Mouse (Mus musculus) ovary, adult 18-20 months (tissue): Measurements from ENCODE around the gene Olfr543.

Experiments used
- DNase-seq: peaks from one replicate; pipeline ENCODE4 v3.0.0; 2022; ENCODE audit warnings: low spot score, mixed read lengths

The Olfr543 gene

DNA sequence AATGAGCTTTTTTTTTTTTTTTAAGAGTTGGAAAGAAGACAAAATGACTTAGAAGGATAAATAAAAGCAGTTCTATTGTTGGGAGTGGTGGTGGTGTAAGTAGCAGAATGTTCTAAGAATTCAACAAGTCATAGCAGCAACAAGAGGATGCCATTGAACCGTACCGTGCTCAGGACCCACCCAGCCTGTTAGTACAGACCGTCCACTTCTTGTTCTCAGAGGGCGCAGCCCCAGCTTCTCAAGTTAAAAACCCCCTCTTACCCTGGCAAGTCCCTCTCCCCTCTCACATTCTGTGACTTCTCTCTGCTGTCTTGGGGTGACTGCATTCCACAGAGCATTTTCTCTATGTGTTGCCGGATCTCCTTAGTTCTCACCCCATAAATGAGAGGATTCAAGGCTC lies 4.9 kb downstream of the Olfr543 start:
- no peak for DNase-seq

DNA sequence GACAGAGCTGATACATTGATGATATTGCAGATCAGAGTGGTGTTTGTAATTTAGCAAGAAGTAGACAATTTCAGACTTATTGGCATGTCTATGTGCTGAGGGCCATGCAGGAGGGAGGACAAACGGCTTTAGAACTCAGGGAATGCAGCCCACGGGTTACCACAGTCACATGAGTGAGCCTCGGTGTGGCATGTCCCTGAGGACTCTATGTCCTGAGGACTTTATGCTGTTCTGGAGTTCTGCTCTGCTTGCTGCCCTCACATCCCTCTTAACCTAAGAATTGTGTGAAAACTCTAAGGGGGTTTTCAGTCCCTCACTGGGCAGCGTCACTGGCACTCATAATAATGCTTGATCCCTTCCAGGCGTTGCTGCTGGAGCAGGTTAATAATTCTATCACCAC lies 8.8 kb downstream of the Olfr543 start:
- no peak for DNase-seq

DNA sequence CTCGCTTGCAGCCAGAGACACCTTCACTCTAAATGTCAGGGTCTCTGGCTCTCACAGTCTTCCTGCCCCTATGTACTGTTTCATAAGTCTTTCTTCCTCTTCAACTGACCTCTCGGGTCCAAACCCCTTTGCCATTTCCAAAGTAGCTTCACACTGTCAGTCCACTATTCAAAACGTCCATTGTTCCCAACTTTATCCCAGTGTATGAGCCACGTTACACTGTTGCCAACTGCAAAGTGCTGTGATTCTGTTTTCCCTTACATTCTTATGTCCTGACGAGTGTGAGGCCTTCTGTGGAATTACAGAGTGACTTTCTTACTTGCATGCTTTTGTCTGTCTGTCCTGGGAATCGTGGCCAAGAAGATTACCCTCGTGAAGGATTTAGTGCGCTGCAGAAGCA lies 13.9 kb downstream of the Olfr543 start:
- no peak for DNase-seq

DNA sequence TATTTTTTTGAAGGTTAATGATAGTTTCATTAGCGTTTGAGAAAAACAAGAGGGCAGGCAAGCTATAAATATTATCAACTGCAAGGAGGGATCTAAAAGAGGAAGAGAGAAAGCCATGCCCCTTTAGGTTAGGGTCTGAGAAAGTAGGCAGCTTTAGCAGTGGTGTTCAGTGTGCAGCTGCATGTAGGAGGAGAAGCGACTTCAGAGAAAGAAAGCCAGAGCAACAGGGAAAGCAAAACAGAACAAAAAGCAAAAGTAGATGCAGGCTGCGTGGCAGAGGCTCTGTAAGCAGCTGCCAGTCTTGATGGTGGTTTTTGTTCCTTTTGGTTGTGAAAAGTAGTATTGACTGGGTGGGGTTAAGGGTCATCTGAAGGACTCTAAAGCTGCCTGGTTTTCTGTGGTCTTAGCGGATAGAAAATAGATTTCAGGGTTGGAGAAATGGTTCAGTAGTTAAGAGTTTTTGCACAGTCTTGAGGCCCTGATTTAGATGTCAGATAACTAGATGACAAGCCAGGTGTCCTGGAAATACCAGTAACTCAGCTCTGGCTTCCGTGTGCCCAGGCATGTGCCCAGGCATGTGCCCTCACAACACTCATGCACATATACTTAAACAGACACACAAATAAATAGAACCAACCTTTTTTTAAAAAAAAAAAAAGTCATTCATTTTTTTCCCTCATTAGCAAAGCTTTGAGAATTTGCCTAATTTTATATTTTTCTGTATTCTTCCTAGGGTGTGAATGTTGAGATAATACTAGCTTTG lies 22.7 kb downstream of the Olfr543 start:
- no peak for DNase-seq

DNA sequence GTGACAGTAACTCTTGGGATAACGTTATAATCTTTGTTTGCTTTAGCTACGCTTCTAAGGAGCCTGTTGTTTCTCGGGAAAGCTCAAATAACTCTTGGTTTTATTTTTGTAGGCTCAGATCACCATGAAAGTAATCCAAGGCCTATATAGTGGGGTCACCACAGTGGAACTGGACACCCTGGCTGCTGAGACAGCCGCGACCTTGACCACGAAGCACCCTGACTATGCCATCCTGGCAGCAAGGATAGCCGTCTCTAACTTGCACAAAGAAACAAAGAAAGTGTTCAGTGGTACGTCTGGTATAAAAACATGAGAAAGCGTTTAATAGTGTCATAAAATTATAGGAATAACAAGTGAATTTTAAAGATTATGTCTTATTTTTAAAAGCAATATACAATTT lies 35.0 kb downstream of the Olfr543 start:
- no peak for DNase-seq

DNA sequence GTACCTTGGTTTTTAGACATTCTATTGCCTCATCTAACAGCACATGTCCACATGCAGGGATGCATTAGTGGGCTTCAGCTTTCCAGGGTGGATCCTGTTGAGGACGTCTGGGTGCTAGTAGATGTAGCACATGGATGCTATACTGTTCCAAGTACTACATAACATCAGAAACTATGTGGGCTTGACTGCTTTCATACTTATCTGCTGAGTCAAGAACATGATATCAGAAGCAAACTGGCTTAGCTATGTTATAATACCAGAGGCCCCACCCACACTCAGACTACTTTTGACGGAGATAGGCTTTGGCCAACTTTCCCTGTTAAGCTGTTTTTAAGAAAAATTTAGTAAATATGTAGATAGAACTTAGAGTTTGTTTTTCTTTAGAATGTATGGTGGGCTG lies 37.2 kb downstream of the Olfr543 start:
- no peak for DNase-seq

DNA sequence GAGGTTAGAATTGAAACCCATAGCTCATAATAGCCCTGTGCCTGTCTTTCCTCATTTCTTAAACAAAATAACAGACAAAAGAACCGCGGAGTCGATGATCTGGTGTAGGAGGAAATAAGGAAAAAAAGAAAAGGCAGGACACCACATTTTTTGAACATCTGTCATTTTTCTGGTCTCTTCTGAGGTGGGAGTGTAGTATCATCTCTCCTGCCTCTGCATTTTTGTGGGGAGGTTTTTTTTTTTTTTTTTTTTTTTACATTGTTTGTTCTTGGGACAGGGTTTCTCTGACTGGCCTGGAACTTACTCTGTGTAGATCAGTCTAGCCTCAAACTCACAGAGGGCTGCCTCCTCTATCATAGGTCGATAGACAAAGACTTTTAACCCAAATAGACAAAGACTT lies 39.0 kb downstream of the Olfr543 start:
- DNase-seq = no peak

DNA sequence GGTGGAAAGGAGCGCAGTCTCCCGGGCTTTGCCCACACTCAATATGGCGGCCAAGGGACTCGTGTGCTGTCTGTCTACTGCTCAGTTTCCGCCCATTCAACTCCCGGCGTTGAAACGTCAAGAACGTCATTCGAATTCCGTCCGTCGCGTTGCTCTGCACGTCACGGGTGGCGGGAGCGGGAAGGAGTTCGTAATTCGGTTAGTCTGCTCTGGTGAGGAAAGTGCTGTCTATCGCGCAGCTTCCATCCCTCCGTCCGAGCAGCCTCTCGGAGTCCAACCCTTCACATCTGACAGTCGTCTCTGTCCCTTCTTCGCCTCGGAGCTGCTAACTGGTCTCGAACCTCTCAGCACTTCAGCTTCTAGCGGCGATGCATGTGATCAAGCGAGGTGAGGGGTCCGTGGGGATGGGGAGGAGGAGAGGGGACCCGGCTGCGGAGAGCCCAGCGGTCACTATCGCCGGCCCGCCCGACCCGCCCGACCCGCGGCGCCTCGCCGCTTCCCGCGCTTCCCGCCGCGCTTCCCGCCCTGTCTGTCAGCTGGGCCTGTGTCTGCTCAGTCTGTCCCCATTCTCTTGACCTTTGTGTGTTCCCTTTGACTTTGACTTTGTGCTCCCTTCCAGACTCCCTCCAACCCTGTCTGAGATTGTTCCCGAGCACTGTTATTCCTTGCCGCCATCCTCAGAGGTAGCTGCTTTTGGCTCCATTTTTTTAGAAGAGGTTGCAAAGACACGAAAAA lies 39.7 kb downstream of the Olfr543 start, which contains the start of gene Rrm1:
TSS of gene Rrm1 (plus strand) at position 39 of the 735 bp plus-strand sequence.
- peak; percentile 93 for DNase-seq

DNA sequence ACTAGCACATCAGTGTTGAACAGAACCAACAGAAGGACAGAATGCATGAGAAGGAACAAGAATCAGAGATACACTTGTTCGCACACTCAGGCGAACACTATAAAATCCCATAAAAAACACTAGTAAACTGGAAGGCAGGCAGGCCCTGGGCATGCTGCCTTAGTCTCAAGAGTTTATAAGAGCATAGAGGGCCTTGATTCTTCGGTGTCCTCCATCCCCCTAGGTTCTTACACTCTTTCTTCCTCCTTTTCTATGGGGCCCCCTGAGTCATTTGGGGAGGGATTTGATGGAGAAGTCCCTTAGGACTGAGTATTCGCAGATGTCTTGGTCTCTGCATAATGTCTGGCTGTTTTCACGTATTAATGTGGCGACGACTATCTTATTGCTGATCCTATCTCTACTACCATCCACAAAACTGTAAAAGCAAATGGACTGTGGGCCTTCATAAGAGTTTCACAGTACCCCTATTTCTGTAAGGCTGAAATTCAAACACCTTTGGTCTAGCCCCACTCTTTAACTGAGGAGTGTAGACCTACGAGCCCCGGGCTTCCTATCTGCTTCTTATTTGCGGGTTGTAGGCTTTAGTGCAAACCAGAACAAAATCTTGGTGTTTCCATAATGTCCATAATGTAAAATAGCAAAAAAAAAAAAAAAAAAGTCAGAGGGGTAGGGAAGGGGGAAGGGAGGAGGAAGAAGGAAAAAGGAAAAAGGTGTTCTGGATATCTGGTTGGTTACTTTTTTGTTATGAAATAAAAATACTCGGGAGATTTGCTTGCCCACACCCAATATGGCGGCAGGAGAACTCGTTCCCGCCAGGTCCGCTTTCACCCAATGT lies 40.4 kb downstream of the Olfr543 start:
- no peak for DNase-seq

DNA sequence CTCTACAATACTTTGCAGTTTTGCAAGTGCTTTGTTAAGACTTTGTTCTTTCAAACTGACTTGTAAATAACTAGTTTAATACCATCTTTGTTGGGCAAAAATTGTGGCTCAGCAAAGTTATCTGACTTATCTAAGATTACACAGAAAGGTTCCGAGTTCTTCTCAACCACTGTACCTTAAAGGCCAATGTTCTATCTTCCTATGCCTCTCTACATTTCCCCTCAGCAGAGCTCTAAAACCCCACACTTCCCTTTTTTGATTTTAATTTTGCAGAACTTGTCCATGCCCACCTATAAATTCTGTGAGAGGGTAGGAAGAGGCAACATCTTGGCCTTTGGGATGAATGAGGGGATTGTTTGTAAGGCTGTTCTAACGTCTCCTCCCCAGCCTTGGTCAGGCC lies 47.1 kb downstream of the Olfr543 start:
- DNase-seq = no peak
